Mouse (Mus musculus): Measurements from ENCODE around the gene Acvr1b. TPM values are rescaled to one million over a fixed set of nuclear protein-coding genes. Genes with fewer than 3 reads are reported as not detected.

Gene Acvr1b
- polyA plus RNA-seq, 1 experiment from 2014 or later = 6.6 TPM

GRCm38 (mm10) chr15:101138675-101139074, 35.2 kb upstream of the Acvr1b start:
- TF ChIP-seq CTCF (IDR thresholded peaks at IDR 0.05) (no peak), EP300 (IDR thresholded peaks at IDR 0.05) (no peak)
- Histone ChIP-seq H3K4me2 (replicated peaks; ENCODE audit: low read depth, low read length) (peak overlapping the region; percentile 50), H3K9ac (replicated peaks; ENCODE audit: low read depth) (no peak overlapping the region), H3K4me1 (ENCODE audit: insufficient read depth, low read depth, low read length) (peaks cover 8% of the 10 kb centered on the region), H3K27ac (ENCODE audit: low read length) (no peak overlapping the region), H3K4me3 (ENCODE audit: low read depth, low read length) (peak overlapping the region; percentile 17; the same call in 1 of the 2 replicates), H3K36me3 (ENCODE audit: insufficient read depth, low read length) (peaks cover 9% of the 10 kb centered on the region; the same call in 1 of the 2 replicates), H3K9me3 (ENCODE audit: low read length) (no peaks in the 10 kb centered on the region), H3K27me3 (replicated peaks; ENCODE audit: insufficient read depth, low read length) (no peaks in the 10 kb centered on the region)
- 55% methylated on average over 3 of the region's 3 CpGs for WGBS
- no peak for DNase-seq (ENCODE audit: low spot score)
- ATAC-seq = no peak

- H3K27me3 ChIP-seq (replicated peaks; ENCODE audit: insufficient read depth, low read length) = no peaks in the 10 kb centered on the region
- no peaks in the 10 kb centered on the region for H3K9me3 ChIP-seq (ENCODE audit: low read length)
- ATAC-seq = no peak
- 30% methylated on average over 12 of the region's 12 CpGs for WGBS
- peaks cover 10% of the 10 kb centered on the region; the same call in 1 of the 2 replicates for H3K36me3 ChIP-seq (ENCODE audit: insufficient read depth, low read length)
- H3K4me3 ChIP-seq (ENCODE audit: low read depth, low read length) = peak overlapping the region; percentile 19; the same call in 1 of the 2 replicates
- no peak overlapping the region; the same call in 1 of the 2 replicates for H3K9ac ChIP-seq (replicated peaks; ENCODE audit: low read depth)
- peak overlapping the region; percentile 50 for H3K4me2 ChIP-seq (replicated peaks; ENCODE audit: low read depth, low read length)
- TF ChIP-seq EP300 (IDR thresholded peaks at IDR 0.05) (no peak), CTCF (IDR thresholded peaks at IDR 0.05) (no peak)
- peak overlapping the region; percentile 43; the same call in 1 of the 2 replicates for H3K27ac ChIP-seq (ENCODE audit: low read length)
- H3K4me1 ChIP-seq (ENCODE audit: insufficient read depth, low read depth, low read length) = peaks cover 8% of the 10 kb centered on the region; the same call in 1 of the 2 replicates
- no peak for DNase-seq (ENCODE audit: low spot score)
These were observed 34.0 kb upstream of the Acvr1b start for GRCm38 (mm10) chr15:101139885-101140284.

GRCm38 (mm10) chr15:101140587-101140986, 33.3 kb upstream of the Acvr1b start:
- WGBS = 39% methylated on average over 6 of the region's 6 CpGs
- H3K9ac ChIP-seq (replicated peaks; ENCODE audit: low read depth) = 0 out of 2 replicates have a peak overlapping the region, but pooled peaks have one; percentile 19
- TF ChIP-seq CTCF (IDR thresholded peaks at IDR 0.05) (no peak), EP300 (IDR thresholded peaks at IDR 0.05) (no peak)
- ATAC-seq (no peak), DNase-seq (ENCODE audit: low spot score) (no peak)
- peak overlapping the region; percentile 41 for H3K4me2 ChIP-seq (replicated peaks; ENCODE audit: low read depth, low read length)
- H3K4me3 ChIP-seq (ENCODE audit: low read depth, low read length) = no peak overlapping the region; the same call in 1 of the 2 replicates
- H3K27ac ChIP-seq (ENCODE audit: low read length) = peak overlapping the region; percentile 43; the same call in 1 of the 2 replicates
- peaks cover 9% of the 10 kb centered on the region for H3K4me1 ChIP-seq (ENCODE audit: insufficient read depth, low read depth, low read length)
- peaks cover 10% of the 10 kb centered on the region; the same call in 1 of the 2 replicates for H3K36me3 ChIP-seq (ENCODE audit: insufficient read depth, low read length)
- no peaks in the 10 kb centered on the region for H3K27me3 ChIP-seq (replicated peaks; ENCODE audit: insufficient read depth, low read length)
- H3K9me3 ChIP-seq (ENCODE audit: low read length) = no peaks in the 10 kb centered on the region

DNA sequence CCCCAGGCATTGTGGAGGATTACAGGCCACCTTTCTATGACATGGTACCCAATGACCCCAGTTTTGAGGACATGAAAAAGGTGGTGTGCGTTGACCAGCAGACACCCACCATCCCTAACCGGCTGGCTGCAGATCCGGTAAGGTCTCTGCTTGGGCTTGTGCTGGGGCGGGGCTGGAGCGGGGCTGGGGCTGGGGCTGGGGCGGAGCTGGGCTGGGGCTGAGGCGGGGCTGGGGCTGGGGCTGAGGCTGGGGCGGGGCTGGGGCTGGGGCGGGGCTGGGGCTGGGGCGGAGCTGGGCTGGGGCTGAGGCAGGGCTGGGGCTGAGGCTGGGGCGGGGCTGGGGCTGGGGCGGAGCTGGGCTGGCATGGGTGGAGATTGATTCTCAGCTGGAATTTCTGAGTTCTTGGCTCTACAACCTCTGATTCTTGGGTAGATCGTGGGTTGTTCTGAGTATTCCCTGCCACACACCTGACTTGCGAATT, 32.8 kb upstream of the Acvr1b start:
- Histone ChIP-seq H3K36me3 (ENCODE audit: insufficient read depth, low read length) (peaks cover 10% of the 10 kb centered on the region; the same call in 1 of the 2 replicates), H3K9me3 (ENCODE audit: low read length) (no peaks in the 10 kb centered on the region), H3K27me3 (replicated peaks; ENCODE audit: insufficient read depth, low read length) (no peaks in the 10 kb centered on the region), H3K4me2 (replicated peaks; ENCODE audit: low read depth, low read length) (peak overlapping the region; percentile 41), H3K9ac (replicated peaks; ENCODE audit: low read depth) (no peak overlapping the region), H3K4me1 (ENCODE audit: insufficient read depth, low read depth, low read length) (peaks cover 15% of the 10 kb centered on the region), H3K27ac (ENCODE audit: low read length) (peak overlapping the region; percentile 43; the same call in 1 of the 2 replicates), H3K4me3 (ENCODE audit: low read depth, low read length) (no peak overlapping the region; the same call in 1 of the 2 replicates)
- peak; percentile 76 for DNase-seq (ENCODE audit: low spot score)
- ATAC-seq = peak; percentile 63
- WGBS = 4% methylated on average over 9 of the region's 14 CpGs
- no peak for TF ChIP-seq EP300 (IDR thresholded peaks at IDR 0.05)
- no peak for TF ChIP-seq CTCF (IDR thresholded peaks at IDR 0.05)

DNA sequence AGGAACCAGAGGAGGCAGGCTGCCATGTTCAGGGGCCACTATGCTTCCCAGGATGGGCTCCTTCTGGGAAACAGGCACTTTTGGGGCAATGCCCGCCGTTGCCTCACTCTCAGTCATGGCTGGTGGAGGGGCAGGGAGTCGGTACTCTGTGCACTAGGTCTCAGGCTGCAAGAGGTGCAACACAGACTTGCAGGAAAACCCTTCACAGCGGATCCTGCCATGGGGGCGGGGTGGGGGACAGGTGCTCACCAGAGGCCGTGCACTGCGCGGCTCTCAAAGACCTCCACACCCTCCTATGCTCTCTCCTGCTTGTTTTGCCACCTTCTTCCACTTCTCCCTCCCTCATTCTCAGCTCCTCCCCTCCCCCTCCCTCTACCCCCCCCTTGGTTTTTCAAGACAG, 31.2 kb upstream of the Acvr1b start:
- Histone ChIP-seq H3K36me3 (ENCODE audit: insufficient read depth, low read length) (peaks cover 9% of the 10 kb centered on the region; the same call in 1 of the 2 replicates), H3K4me3 (ENCODE audit: low read depth, low read length) (no peak overlapping the region), H3K27ac (ENCODE audit: low read length) (no peak overlapping the region), H3K9me3 (ENCODE audit: low read length) (no peaks in the 10 kb centered on the region), H3K4me2 (replicated peaks; ENCODE audit: low read depth, low read length) (no peak overlapping the region), H3K27me3 (replicated peaks; ENCODE audit: insufficient read depth, low read length) (no peaks in the 10 kb centered on the region), H3K9ac (replicated peaks; ENCODE audit: low read depth) (no peak overlapping the region), H3K4me1 (ENCODE audit: insufficient read depth, low read depth, low read length) (peaks cover 19% of the 10 kb centered on the region)
- WGBS = 48% methylated on average over 8 of the region's 8 CpGs
- DNase-seq (ENCODE audit: low spot score) (no peak), ATAC-seq (no peak)
- no peak for TF ChIP-seq CTCF (IDR thresholded peaks at IDR 0.05)
- TF ChIP-seq EP300 (IDR thresholded peaks at IDR 0.05) = no peak

DNA sequence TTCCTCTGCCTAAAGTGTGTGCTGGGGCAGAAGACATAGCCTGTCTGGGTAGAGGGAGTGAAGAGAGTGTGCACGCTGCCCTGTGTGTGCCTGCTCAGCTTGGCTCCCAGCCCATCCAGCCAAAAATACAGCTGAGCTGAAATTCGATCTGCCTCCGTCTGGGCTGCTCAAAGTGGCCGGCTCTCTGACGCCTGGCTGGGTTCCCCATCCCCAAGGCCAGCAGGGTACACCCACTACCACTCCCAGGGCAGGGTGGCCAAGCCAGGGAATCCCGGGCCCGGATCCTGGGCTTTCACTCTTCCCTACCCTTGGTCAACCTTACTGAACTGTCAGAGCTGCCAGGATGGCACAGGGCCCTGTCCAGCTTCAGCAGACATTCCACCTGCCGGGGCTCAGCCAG, 30.4 kb upstream of the Acvr1b start:
- Histone ChIP-seq H3K27ac (ENCODE audit: low read length) (0 out of 2 replicates have a peak overlapping the region, but pooled peaks have one; percentile 68), H3K4me1 (ENCODE audit: insufficient read depth, low read depth, low read length) (peaks cover 19% of the 10 kb centered on the region), H3K4me3 (ENCODE audit: low read depth, low read length) (no peak overlapping the region), H3K4me2 (replicated peaks; ENCODE audit: low read depth, low read length) (no peak overlapping the region), H3K36me3 (ENCODE audit: insufficient read depth, low read length) (peaks cover 4% of the 10 kb centered on the region; the same call in 1 of the 2 replicates), H3K27me3 (replicated peaks; ENCODE audit: insufficient read depth, low read length) (no peaks in the 10 kb centered on the region), H3K9me3 (ENCODE audit: low read length) (no peaks in the 10 kb centered on the region), H3K9ac (replicated peaks; ENCODE audit: low read depth) (peak overlapping the region; percentile 5; the same call in 1 of the 2 replicates)
- ATAC-seq = no peak
- DNase-seq (ENCODE audit: low spot score) = peak; percentile 26
- 17% methylated on average over 8 of the region's 8 CpGs for WGBS
- TF ChIP-seq EP300 (IDR thresholded peaks at IDR 0.05) (no peak), CTCF (IDR thresholded peaks at IDR 0.05) (no peak)

Data from lung, postnatal 0 days (tissue).